Mouse (Mus musculus) gonadal fat pad, adult 2 months (tissue): ENCODE results near the gene Akap3. TPM values are rescaled to one million over a fixed set of nuclear protein-coding genes. Genes with fewer than 3 reads are reported as not detected.

Source experiments
- DNase-seq: peaks from one replicate; pipeline ENCODE4 v3.0.0-alpha.2; 2012; ENCODE audit warnings: low read depth
- polyA plus RNA-seq: library from polyadenylated mRNA; depleted of rRNA; stranded (reverse); fragments of >200 nt; gene quantifications from 2 replicates; pipeline ENCODE4 v1.2.3, GENCODE M21; 2012; rRNA removed

The Akap3 gene
- 0.59 and 1.1 TPM in 2 replicates for polyA plus RNA-seq

- DNase-seq, result no peak
Measured at GRCm38 (mm10) chr6:126852881-126853280, at the start of gene Akap3. Gene Akap3, plus strand, starts transcription at chr6:126853098.

GRCm38 (mm10) chr6:126806783-126807182 is 46.1 kb upstream of the Akap3 start:
- no peak for DNase-seq

GRCm38 (mm10) chr6:126808134-126808533 is 44.8 kb upstream of the Akap3 start:
- no peak for DNase-seq

GRCm38 (mm10) chr6:126808561-126808960 is 44.3 kb upstream of the Akap3 start:
- DNase-seq, result no peak

GRCm38 (mm10) chr6:126811481-126811880 is 41.4 kb upstream of the Akap3 start:
- DNase-seq, result no peak

- DNase-seq, result no peak
Measured at GRCm38 (mm10) chr6:126815206-126815750, 37.6 kb upstream of the Akap3 start.

- no peak for DNase-seq
Measured at GRCm38 (mm10) chr6:126816338-126816737, 36.6 kb upstream of the Akap3 start.

GRCm38 (mm10) chr6:126823087-126823486 is 29.8 kb upstream of the Akap3 start:
- no peak for DNase-seq

- no peak for DNase-seq
Measured at GRCm38 (mm10) chr6:126836628-126837027, 16.3 kb upstream of the Akap3 start.

GRCm38 (mm10) chr6:126848712-126849704 is 3.9 kb upstream of the Akap3 start, which contains the start of gene Ndufa9:
Gene Ndufa9, minus strand, starts transcription at chr6:126849136.
- DNase-seq, result peak; percentile 54

- no peak for DNase-seq
Measured at GRCm38 (mm10) chr6:126877118-126877517, 24.2 kb downstream of the Akap3 start.

GRCm38 (mm10) chr6:126907378-126907777 is 54.5 kb downstream of the Akap3 start:
- no peak for DNase-seq

GRCm38 (mm10) chr6:126907876-126908275 is 55.0 kb downstream of the Akap3 start:
- no peak for DNase-seq

- no peak for DNase-seq
Measured at GRCm38 (mm10) chr6:126910727-126911126, 57.8 kb downstream of the Akap3 start.

GRCm38 (mm10) chr6:126914928-126915327 is 62.0 kb downstream of the Akap3 start:
- no peak for DNase-seq

- DNase-seq, result no peak
Measured at GRCm38 (mm10) chr6:126921111-126921881, 68.4 kb downstream of the Akap3 start, which contains the start of gene Dyrk4. Gene Dyrk4, minus strand, starts transcription at chr6:126921839.

Other genes with a start within 250 kb of the Akap3 start
- 2.9 and 6.6 TPM in 2 replicates for gene Kcna1, start 206.7 kb upstream of the Akap3 start, polyA plus RNA-seq
- gene Kcna6, start 112.4 kb upstream of the Akap3 start, polyA plus RNA-seq, result 0.24 and 0.67 TPM in 2 replicates
- gene Ndufa9, start 4.0 kb upstream of the Akap3 start, polyA plus RNA-seq, result 90.3 and 103 TPM in 2 replicates
- gene Dyrk4, start 68.7 kb downstream of the Akap3 start, polyA plus RNA-seq, result 0.27 TPM in 1 of 2 replicates, not detected in the other
- 1.1 and 1.4 TPM in 2 replicates for gene Rad51ap1, start 86.5 kb downstream of the Akap3 start, polyA plus RNA-seq
- gene D6Wsu163e, start 86.9 kb downstream of the Akap3 start, polyA plus RNA-seq, result 6.2 and 6.6 TPM in 2 replicates
- gene Fgf6, start 162.5 kb downstream of the Akap3 start, polyA plus RNA-seq, result not detected in 2 replicates
- gene Fgf23, start 219.8 kb downstream of the Akap3 start, polyA plus RNA-seq, result not detected in 2 replicates